Mouse (Mus musculus) urinary bladder, postnatal 14 days (tissue): ENCODE data around the gene Grm1.
"Not testable (repeated sequence)": the region's sequence is repeated elsewhere in the genome, so short reads cannot be mapped to it uniquely, and the experiment has no call there.

Source experiments
- DNase-seq: peaks from one replicate; pipeline ENCODE4 v3.0.0; 2021; ENCODE audit warnings: low spot score

The Grm1 gene

DNA sequence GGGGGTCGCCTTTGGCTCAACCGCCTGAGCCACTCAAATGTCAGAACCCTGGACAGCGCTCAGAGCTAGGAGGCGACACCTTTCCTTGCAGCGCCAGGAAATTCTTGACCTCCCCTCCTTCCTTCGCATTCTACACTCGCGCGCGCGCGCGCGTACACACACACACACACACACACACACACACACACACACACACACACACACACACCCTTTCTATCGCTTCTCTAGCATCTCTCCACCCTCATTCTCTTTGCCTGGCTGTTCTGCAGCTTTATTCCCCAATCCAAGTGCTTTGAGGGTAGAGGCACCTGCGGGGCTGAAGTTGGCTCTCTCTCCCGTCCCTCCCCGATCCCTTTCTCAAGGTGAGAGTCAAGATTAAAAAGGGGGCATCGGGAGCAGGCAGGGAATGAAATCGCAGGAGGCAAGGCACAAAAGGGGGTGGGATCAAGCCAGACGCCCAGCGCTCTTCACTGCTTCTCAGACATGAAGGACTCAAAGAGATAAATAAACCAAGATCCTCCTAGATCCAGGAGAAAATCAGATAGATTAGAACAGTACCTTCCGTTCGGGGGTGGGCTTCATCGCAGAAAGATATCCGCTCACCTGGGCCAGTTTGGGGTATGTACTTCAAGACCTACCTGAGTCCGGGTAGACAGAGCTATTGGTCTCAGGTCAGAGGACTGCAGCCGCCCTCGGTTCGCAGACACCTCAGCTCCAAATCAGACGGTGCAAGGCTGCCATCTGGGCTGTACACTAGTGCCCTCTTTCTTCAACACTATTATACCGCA, at the start of gene Grm1:
Gene Grm1 (minus strand): TSS at position 746 of the 788 bp plus-strand sequence.
- peak; percentile 6 for DNase-seq

DNA sequence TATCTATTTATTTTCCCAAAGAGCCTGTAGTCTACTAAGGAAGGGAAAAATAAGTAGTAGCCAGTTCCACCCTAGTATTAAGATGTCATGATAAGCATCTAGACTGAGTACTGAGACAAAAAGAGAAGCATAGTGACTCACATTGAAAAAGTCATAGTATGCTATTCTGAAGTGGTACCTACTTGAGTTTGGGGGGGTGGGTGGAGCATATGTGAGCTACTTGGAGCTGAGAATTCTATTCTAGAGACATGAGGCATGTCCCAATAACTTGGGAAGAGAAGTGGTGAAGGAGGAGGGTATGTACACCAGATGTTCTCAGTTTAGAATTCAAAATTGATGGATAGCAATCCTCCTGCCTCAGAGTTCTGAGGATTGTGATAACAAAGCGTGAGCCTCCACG, 39.6 kb upstream of the Grm1 start:
- no peak for DNase-seq

DNA sequence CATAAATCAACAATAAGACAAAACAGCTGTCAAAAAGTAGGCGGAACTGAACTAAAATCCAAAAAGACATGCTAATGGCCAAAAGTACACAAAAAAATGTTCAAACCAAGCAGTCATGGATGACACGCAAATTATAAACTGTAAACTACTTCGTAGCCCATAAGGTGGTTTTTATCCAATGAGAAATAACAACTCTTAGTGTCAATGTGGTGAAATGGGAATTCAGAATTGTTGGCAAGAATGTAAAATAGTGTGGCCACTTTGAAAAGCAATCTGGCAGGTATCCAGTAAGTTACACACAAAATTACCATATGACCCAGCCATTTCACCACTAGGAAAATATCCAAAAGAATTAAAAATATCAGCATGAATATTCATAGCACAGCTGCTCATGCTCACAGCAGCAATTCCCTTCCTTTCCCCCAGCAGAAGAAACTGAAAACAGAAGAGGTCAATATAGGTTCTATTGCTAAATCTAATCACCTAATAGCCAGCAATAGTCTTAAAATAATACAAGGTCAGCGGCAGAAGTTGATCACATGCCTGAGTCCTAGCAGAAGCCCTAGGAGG, 16.4 kb upstream of the Grm1 start:
- DNase-seq, result no peak

DNA sequence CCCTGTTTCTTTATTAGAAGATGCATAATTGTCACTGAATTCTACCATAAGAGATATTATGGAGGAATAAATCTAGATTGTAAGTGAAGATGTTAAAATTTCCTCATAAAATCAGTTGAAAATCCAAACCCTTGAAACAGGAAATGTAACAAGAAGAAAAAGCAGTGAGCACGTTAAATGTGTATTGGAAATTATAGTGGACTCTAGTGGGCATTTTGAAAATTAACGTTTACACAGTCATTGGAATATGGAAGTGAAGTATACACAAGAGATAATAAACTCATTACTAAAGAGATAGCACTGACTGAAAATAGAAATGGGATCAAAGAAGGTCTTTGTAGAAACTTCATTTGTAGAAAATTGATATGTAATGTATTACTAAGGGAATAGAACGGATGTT, 4.2 kb upstream of the Grm1 start:
- DNase-seq, result no peak

DNA sequence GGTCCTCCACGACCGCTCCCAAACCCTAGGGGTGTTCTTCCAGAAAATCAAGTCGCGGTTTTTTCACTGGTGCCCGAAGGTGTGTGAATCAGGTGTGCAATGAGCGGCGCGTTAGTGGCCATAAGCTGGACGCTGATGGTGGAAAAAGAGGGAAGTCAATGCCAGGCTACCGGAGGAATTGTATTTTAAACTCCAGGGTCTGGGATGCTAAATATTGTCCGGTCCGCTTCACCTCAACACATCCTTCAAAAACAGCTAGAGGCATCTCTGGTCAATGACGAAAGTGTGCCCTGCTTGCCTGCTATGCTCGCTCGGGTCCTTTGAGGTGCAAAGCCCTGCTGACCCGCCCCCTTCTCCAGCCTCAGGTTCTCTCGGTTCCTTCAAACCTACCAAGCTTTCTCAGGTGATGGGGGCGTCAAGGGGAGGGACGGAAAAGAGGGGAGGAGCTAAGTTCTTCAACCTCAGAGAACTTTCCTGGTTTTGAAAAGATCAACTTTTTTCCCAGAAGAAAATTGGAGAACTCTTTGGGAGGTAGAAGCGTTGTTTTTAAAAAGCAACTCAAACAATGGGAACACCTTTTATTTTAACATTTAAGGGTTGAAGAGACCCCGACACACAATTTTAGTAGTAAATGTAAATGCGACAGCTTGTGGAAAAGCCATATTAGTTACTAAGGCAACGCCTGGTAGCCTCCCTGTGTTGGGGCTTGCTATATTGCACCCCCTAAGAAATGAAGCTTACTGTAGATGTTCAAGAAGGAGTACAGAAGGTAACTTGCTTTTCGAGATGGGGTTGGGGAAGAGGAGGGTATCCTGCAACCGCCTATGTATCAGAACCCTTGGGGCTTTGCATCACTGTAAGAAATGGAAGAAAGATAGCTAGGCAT, 1.2 kb downstream of the Grm1 start:
- DNase-seq, result no peak

DNA sequence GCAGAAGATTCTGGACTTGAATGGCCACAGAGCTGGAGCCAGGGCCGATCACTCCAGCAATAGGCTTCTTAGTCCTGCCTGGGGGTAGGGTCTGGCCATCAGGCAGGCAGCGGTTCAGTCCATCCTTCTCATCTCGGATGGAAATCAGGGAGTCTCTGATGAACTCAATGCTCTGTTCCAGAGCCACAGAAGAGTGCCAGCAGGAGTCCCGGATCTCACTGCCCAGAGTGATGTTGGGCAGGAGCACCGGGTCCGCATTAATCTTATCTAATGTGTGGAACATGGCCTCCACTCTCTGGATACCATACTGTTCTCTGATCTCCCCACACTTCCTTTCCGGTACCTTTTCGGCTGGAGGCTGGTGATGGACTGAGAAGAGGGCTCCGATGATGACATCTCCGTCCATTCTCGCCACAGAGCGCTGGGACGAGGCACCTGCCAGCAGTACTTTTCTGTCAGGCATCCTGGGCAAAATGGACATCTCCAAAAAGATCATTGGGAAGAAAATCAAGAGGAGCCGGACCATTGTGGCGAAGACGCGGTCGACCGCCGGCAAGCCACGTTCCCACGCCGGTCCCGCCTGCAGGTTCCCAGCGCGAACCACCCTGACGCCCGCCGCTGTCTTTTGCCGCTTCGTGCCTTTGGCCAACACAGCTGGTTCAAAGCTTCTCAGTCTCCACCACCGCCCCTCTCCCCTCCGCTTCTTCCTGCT, 2.0 kb downstream of the Grm1 start:
- no peak for DNase-seq

DNA sequence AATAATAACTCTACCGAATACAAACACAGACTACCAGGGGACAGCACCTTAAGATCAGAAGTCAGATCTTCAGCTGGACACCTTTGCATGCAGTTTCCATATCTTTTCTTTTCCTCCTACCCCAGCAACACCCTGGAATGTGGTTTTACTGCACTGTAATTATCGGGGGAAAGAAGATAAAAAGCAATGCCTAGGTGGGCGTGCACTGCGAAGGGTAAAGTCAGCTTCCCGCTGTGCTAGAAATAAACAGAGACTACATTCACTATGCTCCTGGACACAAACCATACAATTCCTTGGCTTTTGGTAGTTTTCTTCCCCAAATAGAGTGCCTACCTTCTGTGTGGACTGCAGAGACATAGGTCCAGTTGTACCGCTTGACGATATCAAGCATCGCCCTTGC, 2.6 kb downstream of the Grm1 start:
- no peak for DNase-seq

DNA sequence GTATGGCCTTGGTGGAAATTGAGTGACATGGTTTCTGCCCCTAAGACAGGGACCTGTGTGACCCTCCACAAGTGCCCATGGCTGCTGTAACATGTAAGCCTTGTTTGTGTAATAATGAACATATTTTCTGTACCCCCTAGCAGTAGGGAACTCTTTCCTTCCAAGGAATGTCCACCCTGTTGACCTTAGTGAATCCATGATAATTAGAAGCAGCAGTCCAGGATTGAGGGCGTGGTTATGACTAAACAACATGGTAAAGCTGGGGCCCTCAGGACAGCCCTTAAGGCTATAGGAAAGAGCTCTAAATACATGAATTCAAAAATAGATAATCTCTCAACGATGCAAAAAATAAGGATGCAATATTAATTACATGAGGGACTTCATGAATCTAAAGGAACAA, 17.0 kb downstream of the Grm1 start:
- no peak for DNase-seq

DNA sequence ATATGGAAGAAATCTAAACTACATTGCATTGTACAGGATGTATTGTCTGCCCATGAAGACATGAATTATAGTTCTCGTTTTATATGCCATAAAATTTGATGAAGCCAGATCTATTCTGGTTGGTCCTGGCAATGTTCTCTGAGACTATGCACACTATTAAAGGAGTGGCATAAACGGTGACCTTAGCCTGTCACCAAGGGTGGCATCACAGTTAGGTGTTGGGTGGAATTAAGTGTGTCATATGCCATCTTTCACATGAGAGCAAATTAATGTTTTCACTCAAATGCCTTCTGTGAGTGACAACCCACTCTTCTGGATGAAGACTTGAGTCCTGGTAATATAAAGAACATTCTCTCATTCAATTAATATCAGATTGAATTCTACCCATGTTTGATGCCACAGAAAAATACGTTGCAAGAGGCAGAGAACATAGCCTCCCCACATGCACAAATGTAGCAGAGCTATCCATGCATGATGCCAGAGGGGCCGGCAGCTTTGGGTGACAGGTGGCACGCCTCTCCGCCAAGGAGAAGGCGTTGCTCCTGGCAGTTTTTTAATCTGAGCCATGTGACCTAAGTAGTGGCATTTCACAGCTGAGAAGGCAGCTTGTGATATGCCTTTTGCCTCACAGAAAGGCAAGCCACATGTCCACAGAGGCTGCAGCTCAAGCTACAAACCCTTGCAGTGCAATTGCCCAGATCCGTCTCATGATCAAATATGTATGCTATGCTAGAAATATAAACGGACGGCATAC, 20.7 kb downstream of the Grm1 start:
- DNase-seq, result no peak

DNA sequence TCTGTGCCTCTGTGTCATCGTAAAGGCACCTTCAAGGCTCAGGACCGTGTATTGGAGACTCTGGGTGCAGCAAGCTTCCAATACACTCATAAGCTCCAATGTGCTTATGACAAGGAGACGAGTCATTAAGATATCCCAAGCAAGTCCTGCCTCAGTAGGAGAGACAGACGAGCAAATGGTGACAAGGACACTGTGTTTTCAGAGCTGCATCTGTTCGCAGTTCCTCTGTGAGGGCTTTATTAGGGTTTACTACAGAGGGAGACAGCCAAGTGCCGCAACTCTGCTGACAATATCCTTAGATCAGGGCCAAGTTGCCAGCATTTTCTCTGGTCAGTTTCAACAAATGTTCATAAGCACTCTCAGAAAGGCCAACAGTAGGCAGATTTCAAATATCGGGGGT, 32.8 kb downstream of the Grm1 start:
- DNase-seq, result no peak

DNA sequence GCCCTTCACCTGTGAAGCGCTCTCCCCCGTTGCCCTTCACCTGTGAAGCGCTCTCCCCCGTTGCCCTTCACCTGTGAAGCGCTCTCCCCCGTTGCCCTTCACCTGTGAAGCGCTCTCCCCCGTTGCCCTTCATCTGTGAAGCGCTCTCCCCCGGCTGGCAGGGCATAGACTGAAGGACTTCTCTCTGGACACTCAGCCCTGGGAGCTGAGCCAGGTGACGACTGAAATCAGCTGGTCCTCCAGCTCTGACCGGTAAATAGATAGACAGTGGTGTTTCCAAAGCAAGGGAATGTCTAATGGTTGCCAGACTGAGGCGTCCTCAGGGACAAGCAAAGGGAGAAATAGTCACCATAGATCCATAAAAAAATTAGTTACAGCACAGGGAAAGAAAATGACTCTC, 36.7 kb downstream of the Grm1 start:
- not testable (repeated sequence) for DNase-seq

DNA sequence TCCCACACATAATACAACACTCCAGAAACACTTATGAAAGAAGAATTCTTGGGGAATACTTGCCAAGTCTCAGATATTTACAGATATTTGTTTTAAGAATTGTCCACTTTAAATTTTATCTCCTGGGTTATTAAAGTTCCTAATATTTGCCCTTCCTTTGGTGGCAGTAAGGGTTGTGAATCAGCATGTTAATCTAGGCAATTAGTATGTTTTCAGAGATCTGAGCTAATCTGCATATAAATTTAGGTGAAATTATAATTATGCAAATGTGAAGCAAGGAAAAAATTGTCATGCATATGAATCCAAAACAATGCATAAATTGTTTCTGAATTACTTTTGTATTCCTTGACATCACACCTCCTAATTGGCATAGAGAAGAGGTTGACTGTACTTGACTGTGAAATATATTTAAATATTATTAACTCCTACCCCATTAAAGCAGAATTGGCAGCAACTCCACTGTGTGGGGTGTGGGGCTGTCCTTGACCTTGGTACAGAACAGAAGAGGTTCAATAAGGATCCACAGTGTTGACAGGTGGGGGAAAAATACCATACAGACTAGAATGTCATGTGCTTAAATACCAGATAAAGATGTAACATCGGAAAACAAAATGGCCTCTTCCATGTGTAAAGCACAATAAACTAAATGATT, 37.6 kb downstream of the Grm1 start:
- no peak for DNase-seq

DNA sequence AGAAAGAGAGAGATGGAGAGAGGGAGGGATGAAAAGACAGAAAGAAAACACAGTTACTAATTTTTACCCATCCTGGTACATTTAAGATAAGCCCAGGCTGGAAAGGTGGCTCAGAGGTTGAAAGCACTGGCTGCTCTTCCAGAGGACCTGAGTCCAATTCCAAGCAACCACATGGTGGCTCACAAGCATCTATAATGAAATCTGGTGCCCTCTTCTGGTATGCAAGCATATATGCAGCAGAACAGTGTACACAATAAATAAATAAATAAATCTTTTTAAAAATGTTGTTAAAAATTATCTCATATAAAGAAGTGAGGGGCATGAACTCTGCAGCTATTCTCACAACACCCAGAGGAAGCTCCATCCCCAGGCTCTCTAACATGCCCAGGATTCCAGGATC, 42.8 kb downstream of the Grm1 start:
- DNase-seq, result no peak

DNA sequence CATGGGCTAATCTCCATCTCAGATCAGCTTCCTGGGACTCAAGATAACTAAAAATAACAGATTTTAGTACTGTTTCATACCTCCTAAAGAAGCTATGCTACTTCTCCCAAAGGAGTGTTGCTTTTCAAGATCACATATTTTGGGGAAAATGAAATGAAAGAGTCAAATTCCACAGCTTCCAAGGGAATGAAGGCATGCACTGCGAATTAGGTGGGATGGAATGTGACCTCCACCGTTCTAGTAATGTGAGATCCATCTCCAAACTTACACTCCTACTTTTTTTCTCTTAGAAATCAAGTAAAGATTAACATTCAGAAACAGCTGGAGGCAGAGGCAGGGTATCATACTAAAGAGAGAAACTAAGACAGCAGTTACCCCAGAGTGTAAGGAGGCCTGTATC, 49.9 kb downstream of the Grm1 start:
- DNase-seq, result no peak

DNA sequence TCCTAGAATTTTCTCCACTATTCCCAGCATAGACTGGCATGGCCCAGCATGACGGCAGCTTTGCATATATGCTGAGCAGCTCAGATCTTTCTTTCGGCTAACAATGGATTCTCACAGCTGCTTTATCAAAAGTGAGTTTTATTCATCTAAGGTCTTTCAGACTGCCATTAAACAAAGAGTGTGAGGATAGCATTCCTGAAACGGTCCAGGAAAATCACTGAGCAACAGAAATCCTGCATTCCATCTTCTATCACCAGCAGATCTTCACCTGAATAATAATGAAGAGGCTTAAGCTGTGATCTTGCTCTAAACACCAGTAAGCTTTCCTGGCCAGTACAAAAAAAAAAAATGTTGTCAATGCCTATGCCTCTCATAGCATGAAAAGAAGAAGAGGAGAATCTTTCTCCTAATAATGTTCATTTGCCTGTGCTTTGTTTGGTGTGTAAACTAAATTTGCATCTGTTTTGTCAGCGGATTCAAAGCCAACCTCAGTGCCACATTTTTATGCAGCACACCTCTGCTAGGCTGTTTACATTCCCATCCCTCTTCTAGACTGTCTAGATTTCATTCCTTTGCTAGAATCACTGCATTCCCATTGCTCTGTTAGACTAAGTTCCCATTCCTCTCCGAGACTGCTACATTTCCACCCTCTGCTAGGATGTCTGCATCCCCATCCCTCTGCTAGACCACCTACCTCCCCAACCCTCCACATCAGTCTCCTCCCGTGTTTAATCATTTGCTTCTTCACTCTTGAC, 56.2 kb downstream of the Grm1 start:
- DNase-seq, result no peak

DNA sequence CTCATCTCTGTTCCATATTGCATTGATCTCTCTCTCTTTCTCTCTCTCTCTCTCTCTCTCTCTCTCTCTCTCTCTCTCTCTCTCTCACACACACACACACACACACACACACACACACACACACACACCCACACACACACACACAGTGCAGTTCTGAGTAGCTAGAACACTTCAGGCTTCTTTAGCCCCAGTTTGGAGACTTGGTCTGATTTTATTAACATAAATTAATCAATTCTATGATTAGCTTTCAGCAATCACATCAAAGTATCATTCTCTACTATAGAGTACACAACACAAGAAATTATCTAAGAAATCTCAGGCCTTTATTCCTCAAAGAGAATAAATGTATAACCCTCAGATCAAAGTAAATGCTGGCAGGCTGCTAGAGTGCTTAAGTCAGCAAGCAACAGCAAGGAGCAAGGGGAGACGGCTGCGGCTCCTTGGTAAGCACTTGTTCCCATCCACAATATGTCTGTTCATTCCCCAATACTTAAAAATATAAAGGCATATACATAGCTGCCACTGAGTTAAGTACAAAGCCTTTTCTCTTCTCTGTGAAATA, 63.1 kb downstream of the Grm1 start:
- DNase-seq, result no peak

DNA sequence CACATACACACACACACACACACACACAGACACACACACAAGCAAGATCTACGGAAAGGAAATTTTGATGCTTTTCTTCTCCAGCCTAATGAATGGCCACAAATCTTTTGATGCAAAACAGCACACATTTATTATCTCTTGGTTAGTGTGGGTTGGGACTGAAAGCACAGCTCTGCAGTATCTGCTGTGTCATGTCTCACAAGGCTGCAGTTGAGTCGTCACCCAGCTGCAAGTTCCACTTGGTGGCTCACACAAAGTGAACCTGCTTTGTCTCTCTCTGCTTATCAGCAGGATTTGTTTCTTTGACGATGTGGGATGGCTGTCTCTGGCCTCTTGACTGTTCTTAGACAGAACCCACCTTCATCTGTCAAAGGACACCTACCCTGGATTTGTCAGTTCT, 68.5 kb downstream of the Grm1 start:
- no peak for DNase-seq

DNA sequence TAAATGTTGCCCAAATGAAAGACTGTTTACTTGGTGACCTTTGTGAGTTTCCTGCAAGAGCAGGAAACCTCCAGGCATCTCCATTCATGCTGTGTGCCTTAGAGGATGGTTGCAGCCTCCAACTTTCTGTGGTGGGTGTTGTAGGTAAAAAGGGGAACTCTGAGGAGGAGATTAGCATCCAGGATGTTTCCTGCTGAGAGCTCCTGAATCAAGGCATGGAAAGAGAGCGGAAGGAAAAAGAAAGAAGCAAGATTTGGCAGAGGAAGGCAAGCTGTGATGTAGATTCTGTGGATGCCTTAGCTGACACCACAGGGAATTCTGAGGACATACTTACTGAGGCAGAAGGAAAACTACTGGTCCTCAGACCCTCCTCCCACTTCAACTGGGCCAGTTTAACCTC, 85.4 kb downstream of the Grm1 start:
- no peak for DNase-seq

DNA sequence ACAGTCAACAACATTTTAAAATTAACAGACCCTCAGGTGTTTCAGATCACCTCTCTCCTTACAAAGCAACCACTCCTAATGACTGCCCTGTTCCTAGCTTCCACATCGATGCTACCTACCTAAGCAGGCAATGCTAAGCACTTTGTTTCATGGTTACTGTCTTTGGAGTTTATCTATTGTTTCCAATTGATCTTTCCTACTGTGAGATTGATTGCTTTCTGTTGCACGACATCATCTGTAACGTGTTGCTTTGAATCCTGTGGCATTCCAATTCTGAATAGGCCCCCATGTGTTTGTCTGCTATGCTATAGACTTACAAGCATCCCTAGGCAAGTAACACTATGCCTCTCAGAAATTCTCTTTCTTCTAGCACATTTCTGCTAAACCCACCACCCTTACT, 90.4 kb downstream of the Grm1 start:
- no peak for DNase-seq

DNA sequence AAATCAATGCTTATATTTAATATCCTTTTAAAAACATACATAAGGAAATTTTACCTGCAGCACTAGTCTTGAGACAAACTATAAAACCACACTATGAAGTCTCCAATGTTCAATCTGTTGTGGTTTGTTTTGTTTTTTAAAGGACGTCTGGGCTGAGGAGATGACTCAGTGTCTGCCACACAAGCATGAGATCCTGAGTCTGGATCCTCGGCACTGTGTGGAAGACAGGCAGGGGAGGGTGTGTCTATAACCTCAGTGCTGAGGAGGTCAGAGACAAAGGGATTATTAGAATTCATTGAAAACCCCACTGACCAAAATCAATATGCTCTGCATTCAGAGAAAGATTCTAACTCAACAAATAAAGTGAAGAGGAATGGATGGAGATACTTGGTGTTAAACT, 110.8 kb downstream of the Grm1 start:
- no peak for DNase-seq
